Mouse (Mus musculus): ENCODE data around the gene Spindoc. TPM values are rescaled to one million over a fixed set of nuclear protein-coding genes. Genes with fewer than 3 reads are reported as not detected.
A peak's percentile ranks its signal among the peaks of the same experiment; 100 is the strongest.

Spindoc gene
- polyA plus RNA-seq, 1 experiment, result not detected

DNA sequence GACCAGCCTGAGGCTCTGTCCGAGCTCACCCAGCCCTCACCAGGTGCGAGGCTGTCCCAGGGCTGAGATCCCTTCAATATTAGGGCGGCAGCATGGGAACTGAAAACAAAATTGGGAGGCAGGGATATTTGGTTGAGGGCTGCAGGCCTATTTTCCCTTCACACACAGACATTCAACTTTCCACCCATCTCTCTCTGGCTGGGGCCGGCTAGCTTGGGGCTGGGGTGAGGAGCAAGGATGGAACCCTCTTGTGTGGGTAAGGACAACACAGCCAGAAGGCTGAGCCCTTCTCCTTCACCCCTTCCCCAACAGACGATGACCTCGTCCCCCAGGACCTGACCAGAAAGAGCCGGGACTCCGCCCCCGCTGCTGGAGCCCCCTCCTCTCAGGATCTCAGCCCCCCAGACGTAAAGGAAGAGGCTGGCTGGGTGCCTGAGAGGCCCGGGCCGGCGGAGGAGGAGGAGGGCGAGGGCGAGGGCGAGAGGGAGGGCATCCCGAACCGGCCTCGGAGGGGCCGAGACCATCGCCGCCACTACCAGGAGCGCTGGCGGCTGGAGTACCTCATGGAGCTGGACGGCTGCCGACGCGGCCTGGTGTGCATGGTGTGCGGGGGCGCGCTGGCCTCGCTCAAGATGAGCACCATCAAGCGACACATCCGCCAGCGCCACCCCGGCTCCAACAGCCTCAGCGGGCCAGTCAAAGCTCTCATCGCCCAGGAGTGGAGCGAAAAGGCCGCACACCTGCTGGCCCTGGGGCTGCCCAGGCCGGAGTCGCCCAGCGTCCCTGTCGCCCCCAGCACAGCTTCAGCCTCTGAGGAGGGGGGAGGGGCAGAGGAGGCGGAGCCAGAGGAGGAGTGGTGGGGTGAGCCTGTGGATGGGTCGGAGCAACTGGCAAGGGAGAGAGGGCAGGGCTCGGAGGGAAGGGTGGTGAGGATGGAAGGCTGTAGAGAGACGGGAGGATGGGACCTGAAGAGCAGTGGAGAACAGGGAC is 39.1 kb upstream of the Spindoc start:
- peaks cover 41% of the 10 kb centered on the region for H3K4me1 ChIP-seq (ENCODE audit: control insufficient read depth, insufficient read depth, low read length)
- TF ChIP-seq POLR2A (IDR thresholded peaks at IDR 0.05; ENCODE audit: insufficient read depth, low read depth, low read length) (no peak), CTCF (IDR thresholded peaks at IDR 0.05; ENCODE audit: insufficient read depth, low read depth, low read length) (no peak)
- H3K27ac ChIP-seq (ENCODE audit: insufficient read depth, low read depth, low read length), result no peak overlapping the region
- peak overlapping the region; percentile 27 for H3K4me3 ChIP-seq (ENCODE audit: insufficient read depth, low read depth, low read length)
- WGBS, result 34% methylated on average over 48 of the region's 48 CpGs

DNA sequence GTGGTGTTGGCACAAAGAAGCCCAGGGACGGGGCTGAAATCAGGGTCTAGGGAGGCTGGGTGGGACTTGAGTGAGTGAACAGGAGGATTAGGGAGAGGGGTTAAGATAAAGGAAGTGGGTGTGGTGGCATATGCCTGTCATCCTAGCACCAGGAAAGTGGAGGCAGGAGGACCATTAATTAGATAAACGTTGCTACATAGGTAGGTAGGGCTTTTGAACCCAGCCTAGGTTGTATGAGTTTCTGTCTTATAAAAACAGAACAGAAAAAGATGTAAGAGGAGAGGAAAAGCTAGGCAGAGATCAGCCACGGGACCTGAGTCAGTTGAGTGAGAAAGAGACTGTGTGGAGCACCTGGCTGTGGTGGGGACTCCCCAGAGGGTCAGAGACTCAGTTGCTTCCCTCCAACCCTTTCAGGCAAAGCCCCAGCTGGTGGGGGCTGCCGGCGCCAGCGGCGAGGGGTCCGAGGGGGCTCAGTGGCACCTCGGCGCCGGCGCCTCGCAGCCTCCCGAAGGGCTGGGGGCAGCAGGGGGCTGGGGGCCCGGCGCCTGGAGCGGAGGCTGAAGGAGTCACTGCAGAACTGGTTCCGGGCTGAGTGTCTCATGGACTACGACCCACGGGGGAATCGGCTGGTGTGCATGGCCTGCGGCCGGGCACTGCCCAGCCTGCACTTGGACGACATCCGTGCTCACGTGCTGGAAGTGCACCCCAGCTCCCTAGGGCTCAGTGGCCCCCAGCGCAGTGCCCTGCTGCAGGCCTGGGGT is 38.2 kb upstream of the Spindoc start:
- 77% methylated on average over 27 of the region's 27 CpGs for WGBS
- no peak for TF ChIP-seq POLR2A (IDR thresholded peaks at IDR 0.05; ENCODE audit: insufficient read depth, low read depth, low read length)
- no peak for TF ChIP-seq CTCF (IDR thresholded peaks at IDR 0.05; ENCODE audit: insufficient read depth, low read depth, low read length)
- H3K27ac ChIP-seq (ENCODE audit: insufficient read depth, low read depth, low read length), result no peak overlapping the region
- H3K4me1 ChIP-seq (ENCODE audit: control insufficient read depth, insufficient read depth, low read length), result peaks cover 47% of the 10 kb centered on the region
- H3K4me3 ChIP-seq (ENCODE audit: insufficient read depth, low read depth, low read length), result no peak overlapping the region

DNA sequence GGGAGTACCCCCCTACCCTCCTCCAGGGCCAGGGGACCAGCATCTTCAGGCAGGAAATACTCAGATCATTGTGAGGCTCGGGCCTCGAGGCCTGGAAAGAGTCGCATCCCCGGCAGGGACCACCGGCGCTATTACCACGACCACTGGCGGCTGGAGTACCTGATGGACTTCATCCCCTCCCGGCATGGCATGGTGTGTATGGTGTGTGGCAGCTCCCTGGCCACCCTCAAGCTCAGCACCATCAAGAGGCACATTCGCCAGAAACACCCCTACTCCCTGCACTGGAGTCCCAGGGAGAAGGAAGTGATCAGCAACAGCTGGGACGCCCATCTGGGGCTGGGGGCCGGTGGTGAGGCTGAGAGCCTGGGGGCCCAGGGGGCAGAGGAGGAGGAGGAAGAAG is 37.3 kb upstream of the Spindoc start:
- 76% methylated on average over 12 of the region's 12 CpGs for WGBS
- TF ChIP-seq POLR2A (IDR thresholded peaks at IDR 0.05; ENCODE audit: insufficient read depth, low read depth, low read length) (no peak), CTCF (IDR thresholded peaks at IDR 0.05; ENCODE audit: insufficient read depth, low read depth, low read length) (no peak)
- Histone ChIP-seq H3K27ac (ENCODE audit: insufficient read depth, low read depth, low read length) (no peak overlapping the region), H3K4me3 (ENCODE audit: insufficient read depth, low read depth, low read length) (no peak overlapping the region), H3K4me1 (ENCODE audit: control insufficient read depth, insufficient read depth, low read length) (peaks cover 47% of the 10 kb centered on the region)

DNA sequence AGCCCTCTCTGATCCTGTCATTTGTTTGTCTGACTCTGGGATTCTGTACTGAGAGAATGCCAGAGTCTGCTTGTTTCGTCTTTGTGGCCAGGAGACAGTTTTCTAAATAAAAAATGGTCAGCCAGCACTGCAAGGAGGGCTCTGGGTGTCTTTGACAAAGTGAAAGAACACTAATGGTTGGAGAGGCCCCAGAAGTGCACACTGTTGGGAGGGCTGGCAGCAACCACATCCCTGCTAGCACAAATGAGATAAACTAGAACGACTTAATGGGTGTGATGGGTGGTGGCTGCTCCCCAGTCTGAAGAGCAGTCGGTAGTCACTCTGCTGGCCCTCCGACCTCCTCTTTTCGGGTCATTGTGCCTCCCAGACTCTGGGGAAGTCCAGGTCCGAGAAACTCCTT is 36.3 kb upstream of the Spindoc start:
- 0 out of 2 replicates have a peak overlapping the region, but pooled peaks have one; percentile 6 for H3K4me3 ChIP-seq (ENCODE audit: insufficient read depth, low read depth, low read length)
- peaks cover 47% of the 10 kb centered on the region for H3K4me1 ChIP-seq (ENCODE audit: control insufficient read depth, insufficient read depth, low read length)
- TF ChIP-seq POLR2A (IDR thresholded peaks at IDR 0.05; ENCODE audit: insufficient read depth, low read depth, low read length) (no peak), CTCF (IDR thresholded peaks at IDR 0.05; ENCODE audit: insufficient read depth, low read depth, low read length) (no peak)
- H3K27ac ChIP-seq (ENCODE audit: insufficient read depth, low read depth, low read length), result no peak overlapping the region
- 41% methylated on average over 6 of the region's 6 CpGs for WGBS

DNA sequence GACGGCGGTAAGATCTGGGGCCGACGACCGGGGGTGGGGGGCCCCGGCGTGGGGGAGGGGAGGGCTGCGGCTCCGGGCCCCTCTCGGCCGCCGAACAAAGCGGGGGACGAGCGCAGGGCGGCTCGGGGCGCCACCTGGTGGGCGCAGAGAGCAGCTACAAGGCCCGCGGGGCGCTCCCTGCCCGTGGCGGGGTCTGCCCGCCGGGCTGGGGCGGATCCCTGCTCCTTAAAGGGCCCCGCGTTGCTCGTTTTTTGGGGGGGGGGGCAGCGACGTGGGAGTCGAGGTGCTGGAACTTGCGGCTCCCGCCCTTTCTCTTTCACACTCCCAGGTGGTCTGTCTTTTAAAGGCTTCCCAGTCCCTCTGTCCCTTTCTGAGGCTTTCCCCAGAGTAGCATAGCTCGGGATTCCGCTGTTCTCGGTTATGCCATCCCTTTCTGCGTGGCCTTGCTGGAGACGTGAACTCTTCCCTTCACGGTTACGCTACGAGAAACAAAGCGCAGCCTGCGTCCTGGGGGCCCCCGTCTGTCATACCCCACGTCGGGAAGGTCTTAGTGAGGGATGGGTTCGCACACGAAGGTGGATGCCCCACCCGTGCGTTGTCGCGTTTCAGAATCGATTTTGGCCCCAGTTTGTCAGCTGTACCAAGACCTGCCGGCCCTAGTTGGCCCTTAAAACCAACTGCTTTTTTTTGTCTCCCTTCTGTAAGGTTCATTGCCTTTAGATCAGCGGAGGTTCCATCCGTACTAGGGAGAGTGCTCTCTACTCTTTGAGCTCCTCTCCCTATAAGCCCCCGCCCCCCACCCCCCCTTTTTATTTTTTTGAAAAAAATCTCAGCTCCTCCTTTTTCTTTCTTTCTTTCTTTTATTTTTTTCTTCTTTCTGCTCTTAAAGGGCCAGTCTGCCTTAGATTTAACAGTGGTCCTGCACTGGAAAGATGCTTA is 35.4 kb upstream of the Spindoc start:
- Histone ChIP-seq H3K27ac (ENCODE audit: insufficient read depth, low read depth, low read length) (peak overlapping the region; percentile 29), H3K4me1 (ENCODE audit: control insufficient read depth, insufficient read depth, low read length) (peaks cover 40% of the 10 kb centered on the region), H3K4me3 (ENCODE audit: insufficient read depth, low read depth, low read length) (peak overlapping the region; percentile 77)
- WGBS, result under 1% methylated on average over 50 of the region's 59 CpGs
- no peak for TF ChIP-seq POLR2A (IDR thresholded peaks at IDR 0.05; ENCODE audit: insufficient read depth, low read depth, low read length)
- TF ChIP-seq CTCF (IDR thresholded peaks at IDR 0.05; ENCODE audit: insufficient read depth, low read depth, low read length), result peak; percentile 86

DNA sequence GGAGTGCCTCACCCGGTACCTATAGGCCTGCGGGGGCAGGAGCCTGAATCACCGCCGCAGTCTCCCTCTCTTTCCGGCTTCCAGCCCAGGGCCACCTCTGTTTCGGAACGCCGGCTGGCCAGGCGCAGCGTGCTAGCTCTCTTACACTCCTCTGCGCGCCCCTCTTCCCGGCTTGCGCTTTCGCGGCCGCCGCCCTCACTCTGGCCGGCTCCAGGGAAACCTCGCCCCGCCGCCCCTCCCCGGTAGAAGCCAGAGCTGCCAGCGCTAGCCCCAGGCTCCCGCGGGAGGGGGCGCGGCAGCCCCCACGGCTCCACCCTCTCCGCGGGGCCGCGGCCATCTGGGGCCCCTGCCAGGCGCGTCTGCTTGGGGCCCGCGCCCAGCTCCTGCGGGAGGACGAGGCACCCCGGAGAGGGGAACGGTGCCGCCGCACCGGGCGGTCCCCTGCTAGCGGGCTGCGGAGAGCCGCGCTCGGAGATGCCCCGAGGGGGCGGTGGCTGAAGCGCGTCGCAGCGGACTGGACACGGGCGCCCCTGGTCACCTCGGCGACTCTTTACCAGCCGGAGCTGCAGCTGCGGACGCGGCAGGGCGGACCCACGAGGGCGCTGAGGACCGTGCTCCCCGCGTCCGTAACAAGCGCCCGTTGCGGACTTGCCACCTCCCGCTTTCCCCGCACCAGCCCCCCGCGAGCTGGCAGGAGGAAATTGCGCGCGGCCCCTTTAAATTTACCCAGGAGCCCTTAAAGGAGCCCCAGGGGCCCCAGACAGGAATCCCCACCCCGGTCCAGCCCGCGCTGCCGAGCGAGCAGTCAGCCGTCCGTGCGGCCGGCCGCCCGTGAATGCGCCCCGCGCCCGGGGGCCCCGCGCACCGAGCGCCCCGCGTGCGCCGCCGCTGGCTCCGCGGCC is 34.3 kb upstream of the Spindoc start, which contains the start of gene 2700081O15Rik:
Gene 2700081O15Rik (plus strand): TSS at position 792 of the 902 bp plus-strand sequence.
- H3K4me1 ChIP-seq (ENCODE audit: control insufficient read depth, insufficient read depth, low read length), result peaks cover 29% of the 10 kb centered on the region
- H3K4me3 ChIP-seq (ENCODE audit: insufficient read depth, low read depth, low read length), result peak within 1 kb of the TSS; percentile 77
- TF ChIP-seq CTCF (IDR thresholded peaks at IDR 0.05; ENCODE audit: insufficient read depth, low read depth, low read length) (no peak), POLR2A (IDR thresholded peaks at IDR 0.05; ENCODE audit: insufficient read depth, low read depth, low read length) (no peak)
- WGBS, result 3% methylated on average over 107 of the region's 107 CpGs
- peak within 1 kb of the TSS; percentile 29 for H3K27ac ChIP-seq (ENCODE audit: insufficient read depth, low read depth, low read length)

DNA sequence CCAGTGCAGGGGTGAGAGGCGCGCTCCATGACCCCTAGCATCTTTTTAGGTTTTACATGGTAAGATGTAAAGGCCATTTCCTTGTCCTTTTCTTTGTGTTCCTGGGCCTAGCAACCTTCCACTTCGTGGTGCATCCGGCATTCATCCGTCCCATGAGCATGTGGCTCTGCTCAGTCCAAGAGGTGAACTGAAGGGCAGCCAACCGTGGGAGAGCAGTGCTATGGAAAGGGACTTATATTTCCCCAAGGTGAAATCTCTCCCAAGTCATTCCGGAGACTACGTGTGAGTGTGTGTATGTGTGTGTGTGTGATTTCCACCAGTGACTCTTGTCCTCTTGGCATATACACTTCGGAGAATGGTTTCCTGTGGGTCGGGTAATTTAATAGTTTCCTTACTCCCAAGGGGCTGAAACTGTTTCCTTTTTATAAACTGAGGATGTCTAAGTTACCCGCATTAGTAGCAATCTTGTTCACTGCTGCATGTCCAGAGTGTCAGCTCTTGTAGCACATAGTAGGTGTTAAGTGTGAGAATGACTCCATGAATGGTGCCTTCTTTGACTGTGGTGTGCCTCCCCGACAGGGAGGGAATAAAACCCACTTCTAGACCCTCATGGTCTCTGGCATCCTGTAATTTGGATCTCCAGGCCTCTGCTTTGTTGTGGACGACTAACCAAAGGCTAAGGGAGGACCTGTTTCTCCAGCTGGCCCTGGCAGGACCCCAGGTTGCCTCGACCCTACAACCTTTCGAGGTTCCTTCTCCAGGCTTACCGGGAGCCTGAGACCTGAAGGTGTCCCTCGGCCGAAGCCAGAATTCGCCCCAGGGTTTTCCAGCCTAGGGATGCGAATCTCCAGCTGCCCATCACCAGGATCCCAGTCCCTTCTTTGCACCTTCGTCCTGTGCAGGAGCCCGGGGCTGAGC is 33.4 kb upstream of the Spindoc start:
- no peak overlapping the region for H3K27ac ChIP-seq (ENCODE audit: insufficient read depth, low read depth, low read length)
- 54% methylated on average over 22 of the region's 22 CpGs for WGBS
- TF ChIP-seq CTCF (IDR thresholded peaks at IDR 0.05; ENCODE audit: insufficient read depth, low read depth, low read length) (no peak), POLR2A (IDR thresholded peaks at IDR 0.05; ENCODE audit: insufficient read depth, low read depth, low read length) (no peak)

More for the DNA sequence above, 33.4 kb upstream of the Spindoc start:
- Histone ChIP-seq H3K4me3 (ENCODE audit: insufficient read depth, low read depth, low read length) (peak overlapping the region; percentile 77), H3K4me1 (ENCODE audit: control insufficient read depth, insufficient read depth, low read length) (peaks cover 24% of the 10 kb centered on the region)
